Mouse (Mus musculus): ENCODE measurements around the gene Akp3. TPM values are rescaled to one million over a fixed set of nuclear protein-coding genes. Genes with fewer than 3 reads are reported as not detected.
A peak's percentile ranks its signal among the peaks of the same experiment; 100 is the strongest.

The Akp3 gene
- polyA plus RNA-seq, 1 experiment from 2014 or later: not detected

DNA sequence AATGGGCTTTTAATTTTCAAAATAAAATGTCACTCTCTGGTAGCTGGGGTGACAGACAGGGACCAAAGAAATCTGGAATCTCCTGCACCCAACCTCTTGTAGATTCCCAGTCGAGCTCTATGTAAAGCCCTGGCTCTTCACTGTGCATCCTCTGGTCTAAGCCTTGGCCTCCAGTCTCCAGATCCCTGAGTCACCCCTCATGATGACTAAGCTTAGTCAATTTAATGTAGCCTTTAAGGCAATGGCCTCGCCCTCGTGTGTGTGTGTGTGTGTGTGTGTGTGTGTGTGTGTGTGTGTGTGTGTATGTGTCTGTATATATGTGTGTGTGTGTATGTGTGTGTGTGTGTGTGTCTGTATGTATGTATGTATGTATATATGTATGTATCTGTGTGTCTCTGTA, 34.6 kb downstream of the Akp3 start:
- WGBS: 71% methylated on average over 3 of the region's 3 CpGs
- peaks cover 17% of the 10 kb centered on the region for H3K4me1 ChIP-seq

DNA sequence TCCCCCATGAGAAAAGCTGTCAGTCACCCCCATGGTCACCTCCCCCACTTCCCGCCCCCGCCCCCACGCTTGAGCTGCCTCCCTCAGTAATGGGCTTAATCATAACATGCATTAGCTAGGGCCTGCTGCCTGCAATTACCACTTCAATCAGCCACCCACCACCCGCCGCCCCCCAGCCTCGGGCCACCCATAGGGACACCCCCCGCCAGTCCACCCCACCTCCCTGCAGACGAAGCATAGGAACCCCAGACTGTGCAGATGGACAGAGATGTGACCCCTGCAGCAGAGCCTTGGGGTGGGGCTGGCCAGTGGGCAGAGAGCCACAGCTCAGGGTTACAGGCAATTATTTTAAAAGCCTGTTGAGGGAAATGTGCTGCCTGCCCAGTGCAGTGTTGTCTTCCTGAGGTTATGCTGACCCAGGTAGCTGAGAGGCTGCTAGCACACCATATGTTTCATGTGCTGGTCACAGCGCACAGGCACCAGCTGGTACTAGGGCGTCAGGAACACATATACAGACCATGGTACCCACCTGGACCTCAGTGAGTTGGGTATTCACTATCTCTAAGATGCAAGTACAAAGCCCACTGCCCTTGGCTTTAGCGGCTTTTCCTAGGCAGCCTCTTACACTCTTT, 39.5 kb downstream of the Akp3 start:
- H3K4me1 ChIP-seq: peaks cover 2% of the 10 kb centered on the region; the same call in 1 of the 2 replicates
- no peaks in the 10 kb centered on the region for H3K9me3 ChIP-seq
- 23% methylated on average over 11 of the region's 11 CpGs for WGBS
- H3K36me3 ChIP-seq: no peaks in the 10 kb centered on the region
- DNase-seq (ENCODE audit: low spot score): no peak
- no peak overlapping the region for H3K4me3 ChIP-seq
- H3K27ac ChIP-seq: no peak overlapping the region
- H3K27me3 ChIP-seq (ENCODE audit: insufficient read depth, poor library complexity, severe bottlenecking): peaks cover 99% of the 10 kb centered on the region

More for the DNA sequence above, 34.6 kb downstream of the Akp3 start:
- Histone ChIP-seq H3K27me3 (ENCODE audit: insufficient read depth, poor library complexity, severe bottlenecking) (peaks cover 99% of the 10 kb centered on the region), H3K4me3 (no peak overlapping the region), H3K27ac (no peak overlapping the region), H3K36me3 (no peaks in the 10 kb centered on the region), H3K9me3 (no peaks in the 10 kb centered on the region)
- no peak for DNase-seq (ENCODE audit: low spot score)

DNA sequence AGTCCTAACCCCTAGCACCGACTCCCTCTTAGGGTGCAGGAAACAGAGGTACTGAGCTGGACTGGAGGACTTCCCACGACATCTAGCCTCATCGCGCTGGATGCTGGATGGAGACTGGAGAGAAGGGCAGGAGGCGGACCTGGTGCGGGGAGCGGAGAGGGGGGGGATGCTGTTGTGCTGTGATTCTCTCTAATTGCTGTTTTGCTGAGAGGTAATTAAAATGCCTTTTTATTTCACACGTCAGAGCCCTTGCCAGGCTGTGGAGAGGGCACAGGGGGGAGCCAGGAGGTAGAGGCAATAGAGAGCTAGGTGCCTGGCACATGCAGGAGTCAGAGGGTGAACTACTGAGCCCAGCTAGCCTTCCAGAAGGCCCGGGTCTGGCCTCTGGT, 40.0 kb downstream of the Akp3 start:
- Histone ChIP-seq H3K36me3 (no peaks in the 10 kb centered on the region), H3K4me1 (peaks cover 5% of the 10 kb centered on the region; the same call in 1 of the 2 replicates), H3K27me3 (ENCODE audit: insufficient read depth, poor library complexity, severe bottlenecking) (peaks cover 99% of the 10 kb centered on the region), H3K4me3 (no peak overlapping the region), H3K9me3 (no peaks in the 10 kb centered on the region), H3K27ac (no peak overlapping the region)
- no peak for DNase-seq (ENCODE audit: low spot score)
- WGBS: 45% methylated on average over 9 of the region's 9 CpGs

DNA sequence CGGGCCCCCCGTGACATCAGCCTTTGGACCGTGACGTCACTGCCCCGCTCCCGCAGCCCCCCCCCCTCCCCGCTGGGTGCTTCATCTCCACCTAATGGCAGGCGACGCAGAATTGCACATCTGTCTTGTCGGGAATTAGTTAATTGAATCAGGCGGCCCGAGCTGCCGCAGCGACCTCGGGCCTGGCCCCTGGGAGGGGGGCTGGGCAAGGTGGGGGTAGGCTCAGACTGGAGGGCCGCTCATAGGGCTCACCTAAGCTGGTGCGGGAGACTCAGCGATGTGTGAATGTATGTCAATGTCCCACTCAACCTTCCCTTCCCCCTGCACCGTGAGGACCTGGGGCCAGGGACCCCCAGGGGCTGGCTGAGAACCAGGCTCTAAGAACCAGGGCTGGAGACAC, 45.7 kb downstream of the Akp3 start:
- H3K27ac ChIP-seq: no peak overlapping the region
- WGBS: 15% methylated on average over 19 of the region's 19 CpGs
- H3K36me3 ChIP-seq: no peaks in the 10 kb centered on the region
- peaks cover 25% of the 10 kb centered on the region for H3K4me1 ChIP-seq
- peaks cover 91% of the 10 kb centered on the region for H3K27me3 ChIP-seq (ENCODE audit: insufficient read depth, poor library complexity, severe bottlenecking)
- H3K9me3 ChIP-seq: no peaks in the 10 kb centered on the region
- H3K4me3 ChIP-seq: peak overlapping the region; percentile 32
- no peak for DNase-seq (ENCODE audit: low spot score)

DNA sequence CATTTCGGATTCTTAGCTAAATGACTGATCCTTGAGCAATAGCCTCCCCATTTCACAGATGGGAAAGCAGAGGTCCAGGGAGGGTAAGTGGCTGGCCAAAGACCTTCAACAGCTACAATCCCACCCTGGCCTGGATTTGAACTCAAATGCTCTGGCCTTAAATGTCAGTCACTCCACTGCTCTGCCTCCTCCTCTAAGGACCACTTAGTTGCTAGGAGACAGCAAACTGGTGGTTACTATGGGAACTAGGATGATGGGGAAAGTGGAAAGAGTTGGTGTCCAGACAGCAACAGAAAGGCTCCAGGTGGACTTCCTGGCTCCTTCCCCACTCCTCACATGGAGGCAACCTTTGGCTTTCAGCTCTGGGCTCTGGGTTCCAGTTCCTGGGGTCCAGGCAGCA, 46.5 kb downstream of the Akp3 start:
- 79% methylated on average over 1 of the region's 1 CpGs for WGBS
- Histone ChIP-seq H3K27me3 (ENCODE audit: insufficient read depth, poor library complexity, severe bottlenecking) (peaks cover 83% of the 10 kb centered on the region), H3K4me1 (peaks cover 32% of the 10 kb centered on the region)

DNA sequence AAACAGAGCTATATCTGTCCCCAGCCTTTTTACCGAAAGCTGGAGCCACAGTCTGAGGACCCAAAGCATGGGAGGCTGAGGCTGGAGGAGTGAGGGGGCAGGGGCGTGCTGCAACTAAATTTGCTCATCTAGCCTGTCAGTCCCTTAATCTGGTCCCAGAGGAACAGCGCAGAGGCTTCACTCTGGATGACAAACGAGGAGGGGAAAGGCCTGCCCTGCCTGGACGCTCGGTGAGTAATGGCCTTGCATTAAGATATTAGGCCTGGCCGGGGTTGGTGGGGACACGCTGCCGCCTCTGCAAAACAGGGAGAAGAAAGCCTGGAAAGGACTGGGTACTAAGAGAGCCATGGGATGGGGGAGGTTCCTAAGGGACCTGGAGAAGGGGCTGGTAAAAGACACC, 47.5 kb downstream of the Akp3 start:
- no peaks in the 10 kb centered on the region for H3K9me3 ChIP-seq
- no peak for DNase-seq (ENCODE audit: low spot score)
- H3K4me3 ChIP-seq: no peak overlapping the region
- WGBS: 48% methylated on average over 9 of the region's 9 CpGs
- peaks cover 32% of the 10 kb centered on the region for H3K4me1 ChIP-seq
- H3K36me3 ChIP-seq: no peaks in the 10 kb centered on the region
- H3K27ac ChIP-seq: no peak overlapping the region
- peaks cover 80% of the 10 kb centered on the region for H3K27me3 ChIP-seq (ENCODE audit: insufficient read depth, poor library complexity, severe bottlenecking)

More for the DNA sequence above, 46.5 kb downstream of the Akp3 start:
- H3K9me3 ChIP-seq: no peaks in the 10 kb centered on the region
- no peak for DNase-seq (ENCODE audit: low spot score)
- no peak overlapping the region for H3K4me3 ChIP-seq
- no peak overlapping the region for H3K27ac ChIP-seq
- H3K36me3 ChIP-seq: no peaks in the 10 kb centered on the region

DNA sequence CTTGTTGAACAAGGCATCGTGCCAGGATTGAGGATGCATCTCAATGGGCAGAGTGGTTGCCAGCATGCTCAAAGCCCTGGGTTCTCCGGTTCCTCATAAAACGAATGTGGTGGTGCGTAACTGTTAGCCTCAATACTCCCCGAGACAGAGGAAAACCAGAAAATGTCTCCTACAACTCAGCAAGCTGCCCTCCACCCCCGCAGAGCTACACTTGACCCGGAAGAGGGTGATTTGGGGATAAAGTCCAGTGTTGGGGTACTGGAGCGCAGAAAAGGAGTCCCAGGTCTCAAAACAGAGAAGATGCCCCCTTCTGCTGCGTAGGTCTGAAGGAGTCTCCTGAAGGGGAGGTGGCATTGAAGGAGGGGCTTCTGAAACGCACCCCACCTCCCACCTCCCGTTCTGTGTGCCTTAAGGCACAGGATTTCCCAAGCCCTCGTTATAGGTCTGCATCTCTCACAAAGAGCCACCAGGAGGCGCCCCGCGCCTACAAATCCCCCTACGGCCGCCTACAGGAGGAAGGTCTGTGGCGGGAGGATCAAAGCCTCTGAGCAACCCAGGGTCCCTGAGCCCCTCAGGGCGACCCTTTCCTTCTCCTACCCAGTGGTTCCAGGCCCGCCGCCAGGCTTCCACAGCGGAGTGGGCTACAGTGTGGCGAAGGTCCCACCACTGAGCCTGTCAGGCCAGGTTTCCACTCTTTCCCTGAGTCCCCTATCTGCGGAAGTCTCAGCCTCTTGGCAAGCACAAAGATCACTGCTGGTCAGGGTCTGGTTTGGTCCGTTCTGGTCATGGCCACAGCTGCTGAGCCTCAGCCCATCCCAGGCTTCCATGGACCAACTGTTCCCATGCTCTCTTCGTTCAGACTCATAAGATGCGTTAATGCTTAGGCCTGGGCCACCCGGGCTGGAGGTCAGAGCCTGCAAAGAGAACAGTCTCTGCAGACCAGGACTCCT, 49.5 kb downstream of the Akp3 start:
- DNase-seq (ENCODE audit: low spot score): no peak
- WGBS: 22% methylated on average over 28 of the region's 28 CpGs
- no peaks in the 10 kb centered on the region for H3K36me3 ChIP-seq
- no peaks in the 10 kb centered on the region for H3K9me3 ChIP-seq
- H3K27ac ChIP-seq: 0 out of 2 replicates have a peak overlapping the region, but pooled peaks have one; percentile 0
- H3K4me1 ChIP-seq: peaks cover 30% of the 10 kb centered on the region
- peaks cover 71% of the 10 kb centered on the region for H3K27me3 ChIP-seq (ENCODE audit: insufficient read depth, poor library complexity, severe bottlenecking)
- no peak overlapping the region; the same call in 1 of the 2 replicates for H3K4me3 ChIP-seq

DNA sequence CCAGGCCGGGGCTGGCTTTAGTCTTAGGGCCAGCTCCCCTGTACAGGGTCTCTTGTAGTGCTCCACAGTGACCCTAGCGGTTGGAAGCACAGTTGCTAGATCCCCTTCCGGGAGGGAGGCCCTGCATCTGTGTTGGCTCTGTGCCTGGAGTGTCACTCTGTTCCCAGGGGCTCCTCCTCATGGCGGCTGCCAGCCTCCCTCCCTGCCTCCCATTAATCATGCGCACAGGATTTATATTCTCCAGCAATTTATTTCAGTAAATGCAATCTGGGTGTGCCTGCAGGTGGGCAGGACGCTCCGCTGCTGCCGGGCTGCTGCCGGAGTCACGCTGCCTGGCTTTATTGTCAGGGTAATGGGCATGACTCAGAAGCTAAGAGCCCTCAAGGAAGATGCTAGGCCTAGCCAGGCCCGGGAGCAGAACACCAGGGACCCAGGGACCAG, 51.1 kb downstream of the Akp3 start:
- no peaks in the 10 kb centered on the region for H3K36me3 ChIP-seq
- DNase-seq (ENCODE audit: low spot score): peak; percentile 89
- H3K27me3 ChIP-seq (ENCODE audit: insufficient read depth, poor library complexity, severe bottlenecking): peaks cover 71% of the 10 kb centered on the region
- peaks cover 18% of the 10 kb centered on the region for H3K4me1 ChIP-seq
- 25% methylated on average over 11 of the region's 11 CpGs for WGBS
- H3K27ac ChIP-seq: no peak overlapping the region
- H3K4me3 ChIP-seq: no peak overlapping the region
- no peaks in the 10 kb centered on the region for H3K9me3 ChIP-seq

Other genes with a start within 250 kb of the Akp3 start
- not detected in 2 replicates for gene Alppl2, start 35.0 kb upstream of the Akp3 start, polyA plus RNA-seq (2016; fragmentation: Nextera tagmentation; extraction: Ambion mirVana)
- not detected in 2 replicates for gene Alpi, start 23.4 kb upstream of the Akp3 start, polyA plus RNA-seq (2016; fragmentation: Nextera tagmentation; extraction: Ambion mirVana)
- 0.09 and 0.10 TPM in 2 replicates for gene Ecel1, start 31.5 kb downstream of the Akp3 start, polyA plus RNA-seq (2016; fragmentation: Nextera tagmentation; extraction: Ambion mirVana)
- not detected in 2 replicates for gene Prss56, start 58.3 kb downstream of the Akp3 start, polyA plus RNA-seq (2016; fragmentation: Nextera tagmentation; extraction: Ambion mirVana)
- 0.09 and 0.13 TPM in 2 replicates for gene Chrnd, start 65.6 kb downstream of the Akp3 start, polyA plus RNA-seq (2016; fragmentation: Nextera tagmentation; extraction: Ambion mirVana)
- 0.34 and 0.96 TPM in 2 replicates for gene Chrng, start 79.7 kb downstream of the Akp3 start, polyA plus RNA-seq (2016; fragmentation: Nextera tagmentation; extraction: Ambion mirVana)
- 153 and 174 TPM in 2 replicates for gene Eif4e2, start 88.9 kb downstream of the Akp3 start, polyA plus RNA-seq (2016; fragmentation: Nextera tagmentation; extraction: Ambion mirVana)
- 0.44 and 0.86 TPM in 2 replicates for gene Efhd1, start 139.4 kb downstream of the Akp3 start, polyA plus RNA-seq (2016; fragmentation: Nextera tagmentation; extraction: Ambion mirVana)
- gene Gigyf2, start 202.0 kb downstream of the Akp3 start, polyA plus RNA-seq (2016; fragmentation: Nextera tagmentation; extraction: Ambion mirVana): 33.0 and 38.2 TPM in 2 replicates

Data from heart, embryonic 10.5 days (tissue).